Mouse (Mus musculus) forebrain, embryonic 12.5 days (tissue): ENCODE data around the gene Kmt2e. TPM values are rescaled to one million over a fixed set of nuclear protein-coding genes. Genes with fewer than 3 reads are reported as not detected.

ENCODE experiments used
- ATAC-seq: fragments of 200-750 bp; cut with Nextera tagmentation; 2 replicates; pipeline ENCODE4 v1.8.0; 2017; ENCODE audit warnings: moderate TSS enrichment; ENCODE audit not compliant: low FRiP score
- H3K27ac ChIP-seq: fragments of 300-500 bp; sonication (generic); 2 replicates; pipeline ENCODE4 v1.5.1; 2016; ENCODE audit warnings: mild to moderate bottlenecking
- H3K27me3 ChIP-seq: fragments of 300-500 bp; sonication (generic); 2 replicates; pipeline ENCODE4 v1.6.1; 2016; ENCODE audit warnings: mild to moderate bottlenecking
- H3K36me3 ChIP-seq: fragments of 300-500 bp; sonication (generic); replicated peaks from 2 replicates; pipeline ENCODE4 v1.6.1; 2016; ENCODE audit warnings: mild to moderate bottlenecking
- H3K4me1 ChIP-seq: fragments of 300-500 bp; sonication (generic); 2 replicates; pipeline ENCODE4 v1.6.1; 2016
- H3K4me2 ChIP-seq: fragments of 300-500 bp; sonication (generic); 2 replicates; pipeline ENCODE4 v1.6.1; 2016; ENCODE audit warnings: mild to moderate bottlenecking, moderate library complexity
- H3K4me3 ChIP-seq: fragments of 300-500 bp; sonication (generic); replicated peaks from 2 replicates; pipeline ENCODE4 v1.5.1; 2016; ENCODE audit warnings: mild to moderate bottlenecking
- H3K9ac ChIP-seq: fragments of 300-500 bp; sonication (generic); 2 replicates; pipeline ENCODE4 v1.6.1; 2016; ENCODE audit warnings: mild to moderate bottlenecking
- H3K9me3 ChIP-seq: fragments of 300-500 bp; sonication (generic); 2 replicates; pipeline ENCODE4 v1.6.1; 2016
- WGBS: fragments of 180-500 bp; shearing (Covaris S2); methylation state at CpG from one replicate; pipeline ENCODE4 v1.1.7; 2016; 5-methylcytosine and 5-hydroxymethylcytosine counted together
- polyA plus RNA-seq: library from polyadenylated mRNA; unstranded; fragments of >200 nt; fragmentation: Nextera tagmentation; extraction: Ambion mirVana; gene quantifications from 2 replicates; pipeline ENCODE4 v1.2.1, GENCODE M21; 2016

The Kmt2e gene
- polyA plus RNA-seq, 1 experiment from 2014 or later: 138 TPM

- Histone ChIP-seq H3K9me3 (no peaks in the 10 kb centered on the region), H3K27ac (no peak overlapping the region), H3K4me2 (no peak overlapping the region), H3K36me3 (peaks cover 11% of the 10 kb centered on the region), H3K9ac (no peak overlapping the region), H3K4me3 (no peak overlapping the region), H3K27me3 (no peaks in the 10 kb centered on the region), H3K4me1 (peaks cover 56% of the 10 kb centered on the region)
- ATAC-seq: no peak
- 43% methylated on average over 1 of the region's 1 CpGs for WGBS
Observed at GRCm38 (mm10) chr5:23420410-23420809, 13.8 kb upstream of the Kmt2e start.

GRCm38 (mm10) chr5:23421440-23421839 lies 12.8 kb upstream of the Kmt2e start:
- Histone ChIP-seq H3K27ac (no peak overlapping the region), H3K4me3 (no peak overlapping the region), H3K36me3 (peaks cover 12% of the 10 kb centered on the region), H3K27me3 (no peaks in the 10 kb centered on the region), H3K4me1 (peaks cover 54% of the 10 kb centered on the region), H3K4me2 (no peak overlapping the region), H3K9me3 (no peaks in the 10 kb centered on the region), H3K9ac (no peak overlapping the region)
- ATAC-seq: no peak
- 99% methylated on average over 2 of the region's 2 CpGs for WGBS

- Histone ChIP-seq H3K9ac (no peak overlapping the region), H3K27me3 (no peaks in the 10 kb centered on the region), H3K27ac (no peak overlapping the region), H3K4me2 (no peak overlapping the region), H3K36me3 (peaks cover 15% of the 10 kb centered on the region), H3K4me1 (peaks cover 50% of the 10 kb centered on the region), H3K9me3 (no peaks in the 10 kb centered on the region), H3K4me3 (no peak overlapping the region)
- no peak for ATAC-seq
- 93% methylated on average over 3 of the region's 3 CpGs for WGBS
Observed at GRCm38 (mm10) chr5:23423036-23423435, 11.2 kb upstream of the Kmt2e start.

- H3K9ac ChIP-seq: no peak overlapping the region
- H3K27me3 ChIP-seq: no peaks in the 10 kb centered on the region
- no peak overlapping the region for H3K27ac ChIP-seq
- no peak overlapping the region for H3K4me2 ChIP-seq
- no peaks in the 10 kb centered on the region for H3K9me3 ChIP-seq
- no peak for ATAC-seq
- no peak overlapping the region for H3K4me3 ChIP-seq
- 40% methylated on average over 1 of the region's 1 CpGs for WGBS
- H3K36me3 ChIP-seq: peaks cover 15% of the 10 kb centered on the region
- H3K4me1 ChIP-seq: peaks cover 50% of the 10 kb centered on the region
Observed at GRCm38 (mm10) chr5:23427501-23427900, 6.7 kb upstream of the Kmt2e start.

- Histone ChIP-seq H3K4me1 (peaks cover 43% of the 10 kb centered on the region), H3K9me3 (no peaks in the 10 kb centered on the region), H3K4me3 (peak overlapping the region; percentile 92), H3K27ac (peak overlapping the region; percentile 60; the same call in 1 of the 2 replicates), H3K27me3 (no peaks in the 10 kb centered on the region), H3K4me2 (peak overlapping the region; percentile 77), H3K9ac (peak overlapping the region; percentile 48), H3K36me3 (peaks cover 4% of the 10 kb centered on the region)
- 26% methylated on average over 10 of the region's 10 CpGs for WGBS
- ATAC-seq: no peak
Observed at GRCm38 (mm10) chr5:23431070-23431864, 3.0 kb upstream of the Kmt2e start.

- Histone ChIP-seq H3K27me3 (no peaks in the 10 kb centered on the region), H3K9me3 (no peaks in the 10 kb centered on the region), H3K9ac (peak overlapping the region; percentile 99), H3K27ac (peak overlapping the region; percentile 100), H3K4me2 (peak overlapping the region; percentile 77), H3K4me1 (peaks cover 43% of the 10 kb centered on the region), H3K36me3 (no peaks in the 10 kb centered on the region), H3K4me3 (peak overlapping the region; percentile 92)
- ATAC-seq: no peak
- 4% methylated on average over 10 of the region's 10 CpGs for WGBS
Observed at GRCm38 (mm10) chr5:23431948-23432707, 2.1 kb upstream of the Kmt2e start.

- ATAC-seq: peak; percentile 93
Observed at GRCm38 (mm10) chr5:23432708-23433645, 1.3 kb upstream of the Kmt2e start.

GRCm38 (mm10) chr5:23434598-23435481 lies 599 bp downstream of the Kmt2e start:
- under 1% methylated on average over 46 of the region's 46 CpGs for WGBS
- no peak for ATAC-seq

More at GRCm38 (mm10) chr5:23432708-23433645, 1.3 kb upstream of the Kmt2e start:
- Histone ChIP-seq H3K4me2 (peak overlapping the region; percentile 77), H3K9ac (peak overlapping the region; percentile 99), H3K36me3 (no peaks in the 10 kb centered on the region), H3K27me3 (no peaks in the 10 kb centered on the region), H3K4me3 (peak overlapping the region; percentile 92), H3K9me3 (no peaks in the 10 kb centered on the region), H3K27ac (peak overlapping the region; percentile 100), H3K4me1 (peaks cover 42% of the 10 kb centered on the region)
- under 1% methylated on average over 60 of the region's 61 CpGs for WGBS

GRCm38 (mm10) chr5:23435482-23436125 lies 1.4 kb downstream of the Kmt2e start:
- ATAC-seq: no peak
- Histone ChIP-seq H3K4me2 (peak overlapping the region; percentile 77), H3K4me3 (peak overlapping the region; percentile 92), H3K36me3 (no peaks in the 10 kb centered on the region), H3K27ac (peak overlapping the region; percentile 100), H3K9ac (peak overlapping the region; percentile 99), H3K4me1 (peaks cover 20% of the 10 kb centered on the region; the same call in 1 of the 2 replicates), H3K27me3 (no peaks in the 10 kb centered on the region), H3K9me3 (no peaks in the 10 kb centered on the region)
- WGBS: under 1% methylated on average over 13 of the region's 13 CpGs

More at GRCm38 (mm10) chr5:23434598-23435481, 599 bp downstream of the Kmt2e start:
- Histone ChIP-seq H3K4me2 (peak overlapping the region; percentile 77), H3K27ac (peak overlapping the region; percentile 100), H3K27me3 (no peaks in the 10 kb centered on the region), H3K9ac (peak overlapping the region; percentile 99), H3K9me3 (no peaks in the 10 kb centered on the region), H3K36me3 (no peaks in the 10 kb centered on the region), H3K4me3 (peak overlapping the region; percentile 92), H3K4me1 (peaks cover 27% of the 10 kb centered on the region)

- ATAC-seq: no peak
- Histone ChIP-seq H3K4me1 (peaks cover 20% of the 10 kb centered on the region), H3K27ac (no peak overlapping the region), H3K9me3 (no peaks in the 10 kb centered on the region), H3K4me2 (peak overlapping the region; percentile 77), H3K36me3 (no peaks in the 10 kb centered on the region), H3K4me3 (peak overlapping the region; percentile 92), H3K27me3 (no peaks in the 10 kb centered on the region), H3K9ac (peak overlapping the region; percentile 99)
- WGBS: 23% methylated on average over 2 of the region's 2 CpGs
Observed at GRCm38 (mm10) chr5:23436735-23437134, 2.5 kb downstream of the Kmt2e start.

GRCm38 (mm10) chr5:23439857-23440256 lies 5.6 kb downstream of the Kmt2e start:
- ATAC-seq: no peak
- Histone ChIP-seq H3K27ac (no peak overlapping the region), H3K9ac (no peak overlapping the region), H3K9me3 (no peaks in the 10 kb centered on the region), H3K4me3 (no peak overlapping the region), H3K36me3 (no peaks in the 10 kb centered on the region), H3K27me3 (no peaks in the 10 kb centered on the region), H3K4me2 (no peak overlapping the region), H3K4me1 (peaks cover 20% of the 10 kb centered on the region)
- WGBS: 82% methylated on average over 3 of the region's 3 CpGs
